Mouse (Mus musculus) midbrain, postnatal 0 days (tissue): ENCODE data around the gene Atl1. TPM values are rescaled to one million over a fixed set of nuclear protein-coding genes. Genes with fewer than 3 reads are reported as not detected.

Experiments used
- ATAC-seq: fragments of 200-750 bp; cut with Nextera tagmentation; 2 replicates; pipeline ENCODE4 v1.8.0; 2017; ENCODE audit warnings: moderate number of reproducible peaks, mild to moderate bottlenecking, moderate TSS enrichment, moderate library complexity; ENCODE audit not compliant: low FRiP score
- DNase-seq: peaks from one replicate; pipeline ENCODE4 v3.0.0-alpha.2; 2015; ENCODE audit warnings: low spot score
- H3K27ac ChIP-seq: fragments of 300-500 bp; sonication (generic); 2 replicates; pipeline ENCODE4 v1.5.1; 2014; ENCODE audit warnings: low read depth, mild to moderate bottlenecking, low read length, mixed read lengths
- H3K27me3 ChIP-seq: fragments of 300-500 bp; sonication (generic); 2 replicates; pipeline ENCODE4 v1.6.1; 2014; ENCODE audit warnings: low read length, control low read depth, mixed read lengths; ENCODE audit not compliant: insufficient read depth
- H3K36me3 ChIP-seq: fragments of 300-500 bp; sonication (generic); 2 replicates; pipeline ENCODE4 v1.6.1; 2014; ENCODE audit warnings: low read length, control low read depth, mixed read lengths; ENCODE audit not compliant: insufficient read depth
- H3K4me1 ChIP-seq: fragments of 300-500 bp; sonication (generic); 2 replicates; pipeline ENCODE4 v1.6.1; 2014; ENCODE audit warnings: mild to moderate bottlenecking, control low read depth, antibody characterized with exemption, low read length, mixed read lengths; ENCODE audit not compliant: insufficient read depth
- H3K4me2 ChIP-seq: fragments of 300-500 bp; sonication (generic); 2 replicates; pipeline ENCODE4 v1.6.1; 2014; ENCODE audit warnings: low read depth, mild to moderate bottlenecking, low read length, mixed read lengths; ENCODE audit not compliant: poor library complexity, severe bottlenecking
- H3K4me3 ChIP-seq: fragments of 300-500 bp; sonication (generic); 2 replicates; pipeline ENCODE4 v1.5.1; 2014; ENCODE audit warnings: low read depth, mild to moderate bottlenecking, low read length, moderate library complexity
- H3K9ac ChIP-seq: fragments of 300-500 bp; sonication (generic); replicated peaks from 2 replicates; pipeline ENCODE4 v1.6.1; 2014; ENCODE audit warnings: mild to moderate bottlenecking, low read length, moderate library complexity, mixed read lengths; ENCODE audit not compliant: poor library complexity, severe bottlenecking
- H3K9me3 ChIP-seq: fragments of 300-500 bp; sonication (generic); 2 replicates; pipeline ENCODE4 v1.6.1; 2016; ENCODE audit warnings: low read length, control low read depth
- CTCF ChIP-seq: IDR thresholded peaks from 2 replicates; pipeline ENCODE4 v1.5.1; 2016; ENCODE audit warnings: antibody characterized with exemption, mild to moderate bottlenecking
- WGBS: fragments of 180-500 bp; shearing (Covaris S2); extraction: QIAGEN DNeasy Blood & Tissue Kit; methylation state at CpG from one replicate; pipeline ENCODE4 v1.1.7; 2014; 5-methylcytosine and 5-hydroxymethylcytosine counted together
- polyA plus RNA-seq: library from polyadenylated mRNA; unstranded; fragments of >200 nt; fragmentation: Nextera tagmentation; extraction: Ambion mirVana; gene quantifications from 2 replicates; pipeline ENCODE4 v1.2.1, GENCODE M21; 2015
- total RNA-seq: library from RNA; depleted of rRNA; stranded (reverse); fragments of >200 nt; gene quantifications from 2 replicates; pipeline ENCODE4 v1.2.3, GENCODE M21; 2014

The Atl1 gene
- total and polyA plus RNA-seq, 2 experiments from 2014 or later: 121 to 179 TPM

- ATAC-seq: no peak
- H3K36me3 ChIP-seq: peaks cover 43% of the 10 kb centered on the region
- no peak overlapping the region for H3K9ac ChIP-seq
- H3K4me2 ChIP-seq: no peak overlapping the region
- no peak overlapping the region for H3K27ac ChIP-seq
- no peaks in the 10 kb centered on the region for H3K27me3 ChIP-seq
- H3K4me3 ChIP-seq: no peak overlapping the region
- H3K4me1 ChIP-seq: no peaks in the 10 kb centered on the region
- TF ChIP-seq CTCF: no peak
- H3K9me3 ChIP-seq: 0 out of 2 replicates have a peak, but pooled peaks cover 4% of the 10 kb centered on the region
- DNase-seq: no peak
- WGBS: 45% methylated on average over 5 of the region's 5 CpGs
These were observed 45.3 kb downstream of the Atl1 start for GRCm38 (mm10) chr12:69937731-69938130.

GRCm38 (mm10) chr12:69939291-69939690 is 46.9 kb downstream of the Atl1 start:
- WGBS: 67% methylated on average over 2 of the region's 2 CpGs
- Histone ChIP-seq H3K36me3 (peaks cover 43% of the 10 kb centered on the region), H3K9me3 (0 out of 2 replicates have a peak, but pooled peaks cover 4% of the 10 kb centered on the region), H3K4me2 (no peak overlapping the region), H3K4me3 (no peak overlapping the region), H3K27ac (no peak overlapping the region), H3K4me1 (no peaks in the 10 kb centered on the region), H3K27me3 (no peaks in the 10 kb centered on the region), H3K9ac (no peak overlapping the region)
- TF ChIP-seq CTCF: peak; percentile 26; the same call in 1 of the 2 replicates
- ATAC-seq (no peak), DNase-seq (no peak)

DNA sequence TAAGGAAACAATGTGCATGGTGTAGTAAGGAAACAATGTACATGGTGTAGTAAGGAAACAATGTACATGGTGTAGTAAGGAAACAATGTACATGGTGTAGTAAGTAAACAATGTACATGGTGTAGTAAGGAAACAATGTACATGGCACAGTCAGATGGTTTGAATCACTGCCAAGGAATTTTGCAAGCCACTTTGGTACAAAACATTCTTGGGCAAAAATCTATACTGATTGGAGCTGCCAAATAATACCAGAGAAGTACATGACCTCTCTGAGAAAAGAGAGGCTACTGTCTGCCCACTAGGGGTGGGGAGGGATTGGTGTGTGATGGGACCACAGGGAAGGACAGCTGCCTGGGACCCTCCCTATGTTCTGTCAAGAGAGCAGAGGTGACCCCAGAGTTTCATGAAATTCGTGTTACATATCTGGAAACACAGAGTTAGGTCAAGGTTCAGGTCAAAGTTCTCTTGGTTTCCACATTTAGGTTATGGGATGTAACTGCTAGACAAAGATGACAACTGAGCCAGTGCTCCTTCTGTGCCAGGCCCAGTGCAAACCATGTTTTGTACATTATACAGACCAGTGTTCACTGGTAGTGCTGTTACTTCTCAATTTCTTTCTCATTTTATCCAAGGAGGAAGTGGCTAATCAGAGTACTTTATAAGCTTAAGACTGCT is 49.4 kb downstream of the Atl1 start:
- Histone ChIP-seq H3K4me1 (no peaks in the 10 kb centered on the region), H3K27ac (no peak overlapping the region), H3K4me3 (no peak overlapping the region), H3K36me3 (peaks cover 30% of the 10 kb centered on the region), H3K4me2 (no peak overlapping the region), H3K27me3 (no peaks in the 10 kb centered on the region), H3K9me3 (0 out of 2 replicates have a peak, but pooled peaks cover 4% of the 10 kb centered on the region), H3K9ac (no peak overlapping the region)
- no peak for ATAC-seq
- DNase-seq: no peak
- WGBS: 53% methylated on average over 1 of the region's 1 CpGs
- TF ChIP-seq CTCF: no peak

GRCm38 (mm10) chr12:69945861-69946260 is 53.4 kb downstream of the Atl1 start:
- no peak overlapping the region for H3K4me2 ChIP-seq
- no peak for ATAC-seq
- no peaks in the 10 kb centered on the region for H3K4me1 ChIP-seq
- H3K36me3 ChIP-seq: peaks cover 10% of the 10 kb centered on the region; the same call in 1 of the 2 replicates
- H3K9ac ChIP-seq: no peak overlapping the region
- no peaks in the 10 kb centered on the region for H3K27me3 ChIP-seq
- no peaks in the 10 kb centered on the region for H3K9me3 ChIP-seq
- WGBS: 91% methylated on average over 5 of the region's 5 CpGs
- H3K27ac ChIP-seq: no peak overlapping the region
- no peak overlapping the region for H3K4me3 ChIP-seq
- TF ChIP-seq CTCF: no peak
- DNase-seq: no peak

DNA sequence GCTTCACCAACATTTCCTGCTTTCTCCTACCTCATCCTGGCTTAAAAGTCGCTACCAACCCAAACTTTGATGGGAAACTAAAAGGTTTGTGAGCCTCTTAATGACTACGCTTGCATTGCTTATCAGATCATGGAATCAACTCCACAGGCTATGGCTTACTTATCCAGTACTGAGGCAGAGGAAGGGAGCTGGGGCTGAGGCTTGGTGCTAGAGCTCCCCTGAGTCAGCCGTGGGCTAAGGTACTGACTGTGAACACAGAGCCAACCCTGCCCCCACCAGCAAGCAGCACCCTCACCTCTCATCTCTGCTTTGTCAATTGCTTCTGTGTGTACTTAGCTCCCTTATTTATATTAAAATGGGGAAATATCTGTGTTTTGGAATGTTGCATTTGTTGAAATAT is 55.1 kb downstream of the Atl1 start:
- DNase-seq (no peak), ATAC-seq (no peak)
- Histone ChIP-seq H3K4me3 (no peak overlapping the region), H3K36me3 (peaks cover 8% of the 10 kb centered on the region; the same call in 1 of the 2 replicates), H3K27me3 (no peaks in the 10 kb centered on the region), H3K4me1 (no peaks in the 10 kb centered on the region), H3K9me3 (no peaks in the 10 kb centered on the region), H3K4me2 (no peak overlapping the region), H3K9ac (no peak overlapping the region), H3K27ac (no peak overlapping the region)
- WGBS: 87% methylated on average over 3 of the region's 3 CpGs
- TF ChIP-seq CTCF: no peak

DNA sequence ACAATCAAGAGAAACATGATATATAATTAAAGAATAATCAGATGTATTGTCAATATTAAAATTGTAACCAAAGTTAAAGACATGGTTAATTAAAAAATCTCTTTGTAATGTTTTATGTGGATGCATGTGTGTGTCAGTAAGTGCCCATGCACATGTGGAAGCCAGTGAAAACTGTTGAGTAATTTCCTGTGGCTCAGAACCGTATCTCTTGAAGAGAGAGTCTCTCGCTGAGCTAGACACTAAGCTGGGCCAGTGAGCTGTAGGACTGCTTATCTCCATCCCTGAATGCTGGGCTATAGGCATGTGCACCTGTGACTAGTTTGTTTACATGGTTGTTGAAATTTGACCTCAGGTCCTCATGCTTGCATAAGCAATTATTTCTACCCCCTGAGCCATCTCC is 65.0 kb downstream of the Atl1 start:
- Histone ChIP-seq H3K4me1 (no peaks in the 10 kb centered on the region), H3K4me3 (no peak overlapping the region), H3K36me3 (peaks cover 40% of the 10 kb centered on the region), H3K27ac (no peak overlapping the region), H3K27me3 (no peaks in the 10 kb centered on the region), H3K9me3 (no peaks in the 10 kb centered on the region), H3K4me2 (no peak overlapping the region), H3K9ac (no peak overlapping the region)
- 88% methylated on average over 2 of the region's 2 CpGs for WGBS
- ATAC-seq: no peak
- no peak for TF ChIP-seq CTCF
- no peak for DNase-seq
